Mouse (Mus musculus) CH12.LX (cell line): Measurements from ENCODE around the gene Fig4.

Source experiments
- CTCF ChIP-seq, 2 experiments: IDR thresholded peaks in 1 of 2; conservative IDR thresholded peaks in 1 of 2; 2 replicates each; pipeline ENCODE4 v1.5.1; 2011 to 2012; ENCODE audit warnings: low read depth in 2 of 2, low read length in 2 of 2, improper control_type of control experiment in 1 of 2, inconsistent platforms in 1 of 2, mild to moderate bottlenecking in 1 of 2, moderate library complexity in 1 of 2
- POLR2A ChIP-seq: IDR thresholded peaks from 2 replicates; pipeline ENCODE4 v1.6.1; 2011; ENCODE audit warnings: low read depth, mild to moderate bottlenecking, improper control_type of control experiment, low read length
- ZKSCAN1 ChIP-seq: IDR thresholded peaks from 2 replicates; pipeline ENCODE4 v1.6.1; 2012; ENCODE audit warnings: low read depth, inconsistent platforms, low read length, improper control_type of control experiment, borderline replicate concordance
- ZMIZ1 ChIP-seq: IDR thresholded peaks from 2 replicates; pipeline ENCODE4 v1.6.1; 2012; ENCODE audit warnings: low read depth, mild to moderate bottlenecking, inconsistent platforms, low read length, improper control_type of control experiment

GRCm38 (mm10) chr10:41302689-41303431, at the start of gene Fig4:
- no peak for TF ChIP-seq ZKSCAN1
- peak; percentile 69; the same call in 1 of the 2 replicates for TF ChIP-seq POLR2A
- TF ChIP-seq CTCF (conservative IDR thresholded peaks at IDR 0.05 in 1 of 2, IDR thresholded peaks at IDR 0.05 in 1 of 2; ENCODE audit: low read depth in 2 of 2, low read length in 2 of 2), result no peak
- TF ChIP-seq ZMIZ1, result no peak
